Mouse (Mus musculus): ENCODE results near the gene Tfb2m. TPM values are rescaled to one million over a fixed set of nuclear protein-coding genes. Genes with fewer than 3 reads are reported as not detected.

Gene Tfb2m
- polyA plus RNA-seq, 1 experiment from 2014 or later: 26.2 TPM

GRCm38 (mm10) chr1:179492908-179493307, 53.2 kb downstream of the Tfb2m start:
- no peak for ATAC-seq (ENCODE audit: insufficient number of reproducible peaks, low FRiP score, low TSS enrichment, low read depth)
- 38% methylated on average over 5 of the region's 5 CpGs for WGBS
- no peaks in the 10 kb centered on the region for H3K9me3 ChIP-seq (replicated peaks)
- H3K27me3 ChIP-seq: no peaks in the 10 kb centered on the region
- H3K4me2 ChIP-seq (replicated peaks): no peak overlapping the region
- peaks cover 7% of the 10 kb centered on the region; the same call in 1 of the 2 replicates for H3K4me1 ChIP-seq
- no peak overlapping the region for H3K9ac ChIP-seq
- H3K27ac ChIP-seq (replicated peaks): no peak overlapping the region
- H3K4me3 ChIP-seq (replicated peaks): no peak overlapping the region
- H3K36me3 ChIP-seq: no peaks in the 10 kb centered on the region

- Histone ChIP-seq H3K4me1 (peaks cover 7% of the 10 kb centered on the region; the same call in 1 of the 2 replicates), H3K4me3 (replicated peaks) (no peak overlapping the region), H3K27ac (replicated peaks) (no peak overlapping the region), H3K9ac (no peak overlapping the region), H3K36me3 (no peaks in the 10 kb centered on the region), H3K9me3 (replicated peaks) (no peaks in the 10 kb centered on the region), H3K27me3 (no peaks in the 10 kb centered on the region), H3K4me2 (replicated peaks) (no peak overlapping the region)
- 91% methylated on average over 5 of the region's 5 CpGs for WGBS
- no peak for ATAC-seq (ENCODE audit: insufficient number of reproducible peaks, low FRiP score, low TSS enrichment, low read depth)
Measured at GRCm38 (mm10) chr1:179488520-179488919, 57.5 kb downstream of the Tfb2m start.

GRCm38 (mm10) chr1:179487990-179488389, 58.1 kb downstream of the Tfb2m start:
- H3K36me3 ChIP-seq: no peaks in the 10 kb centered on the region
- no peak overlapping the region for H3K4me3 ChIP-seq (replicated peaks)
- H3K27me3 ChIP-seq: no peaks in the 10 kb centered on the region
- no peak overlapping the region for H3K27ac ChIP-seq (replicated peaks)
- WGBS: 37% methylated on average over 5 of the region's 5 CpGs
- H3K9ac ChIP-seq: no peak overlapping the region
- H3K9me3 ChIP-seq (replicated peaks): no peaks in the 10 kb centered on the region
- peaks cover 4% of the 10 kb centered on the region; the same call in 1 of the 2 replicates for H3K4me1 ChIP-seq
- no peak for ATAC-seq (ENCODE audit: insufficient number of reproducible peaks, low FRiP score, low TSS enrichment, low read depth)
- no peak overlapping the region for H3K4me2 ChIP-seq (replicated peaks)

GRCm38 (mm10) chr1:179487238-179487637, 58.8 kb downstream of the Tfb2m start:
- no peak overlapping the region for H3K4me3 ChIP-seq (replicated peaks)
- ATAC-seq (ENCODE audit: insufficient number of reproducible peaks, low FRiP score, low TSS enrichment, low read depth): no peak
- H3K9ac ChIP-seq: no peak overlapping the region
- no peak overlapping the region for H3K4me2 ChIP-seq (replicated peaks)
- H3K36me3 ChIP-seq: no peaks in the 10 kb centered on the region
- 83% methylated on average over 2 of the region's 2 CpGs for WGBS
- H3K9me3 ChIP-seq (replicated peaks): no peaks in the 10 kb centered on the region
- peaks cover 4% of the 10 kb centered on the region; the same call in 1 of the 2 replicates for H3K4me1 ChIP-seq
- no peak overlapping the region for H3K27ac ChIP-seq (replicated peaks)
- H3K27me3 ChIP-seq: no peaks in the 10 kb centered on the region

GRCm38 (mm10) chr1:179485784-179486540, 60.1 kb downstream of the Tfb2m start:
- Histone ChIP-seq H3K9ac (no peak overlapping the region), H3K4me1 (peaks cover 4% of the 10 kb centered on the region; the same call in 1 of the 2 replicates), H3K36me3 (no peaks in the 10 kb centered on the region), H3K4me3 (replicated peaks) (no peak overlapping the region), H3K27ac (replicated peaks) (no peak overlapping the region; the same call in 1 of the 2 replicates), H3K9me3 (replicated peaks) (no peaks in the 10 kb centered on the region), H3K27me3 (no peaks in the 10 kb centered on the region), H3K4me2 (replicated peaks) (no peak overlapping the region)
- ATAC-seq (ENCODE audit: insufficient number of reproducible peaks, low FRiP score, low TSS enrichment, low read depth): no peak
- WGBS: 35% methylated on average over 3 of the region's 3 CpGs

GRCm38 (mm10) chr1:179480862-179481261, 65.2 kb downstream of the Tfb2m start:
- WGBS: 67% methylated on average over 4 of the region's 4 CpGs

More at GRCm38 (mm10) chr1:179480862-179481261, 65.2 kb downstream of the Tfb2m start:
- Histone ChIP-seq H3K4me3 (replicated peaks) (no peak overlapping the region), H3K27ac (replicated peaks) (no peak overlapping the region), H3K4me1 (peaks cover 9% of the 10 kb centered on the region; the same call in 1 of the 2 replicates), H3K36me3 (no peaks in the 10 kb centered on the region), H3K27me3 (no peaks in the 10 kb centered on the region; the same call in 1 of the 2 replicates), H3K9ac (no peak overlapping the region), H3K4me2 (replicated peaks) (no peak overlapping the region), H3K9me3 (replicated peaks) (no peaks in the 10 kb centered on the region)
- ATAC-seq (ENCODE audit: insufficient number of reproducible peaks, low FRiP score, low TSS enrichment, low read depth): no peak

Other genes with a start within 250 kb of the Tfb2m start
- 20.0 and 22.0 TPM in 2 replicates for gene Smyd3, start 28.2 kb downstream of the Tfb2m start, polyA plus RNA-seq (2015; fragmentation: Nextera tagmentation; extraction: Ambion mirVana)
- gene Cnst, start 103 bp upstream of the Tfb2m start, polyA plus RNA-seq (2015; fragmentation: Nextera tagmentation; extraction: Ambion mirVana): 16.6 and 16.7 TPM in 2 replicates
- 70.1 and 71.9 TPM in 2 replicates for gene Sccpdh, start 121.9 kb upstream of the Tfb2m start, polyA plus RNA-seq (2015; fragmentation: Nextera tagmentation; extraction: Ambion mirVana)
- gene Kif28, start 199.0 kb upstream of the Tfb2m start, polyA plus RNA-seq (2015; fragmentation: Nextera tagmentation; extraction: Ambion mirVana): 0.18 and 0.25 TPM in 2 replicates